Mouse (Mus musculus): ENCODE measurements at regions not wholly inside any gene's neighbourhood (a gene's known extent, or its start where the extent isn't known, plus 50 kb on each side); places are given as distances from the start of the nearest gene placed in this dataset.

DNA sequence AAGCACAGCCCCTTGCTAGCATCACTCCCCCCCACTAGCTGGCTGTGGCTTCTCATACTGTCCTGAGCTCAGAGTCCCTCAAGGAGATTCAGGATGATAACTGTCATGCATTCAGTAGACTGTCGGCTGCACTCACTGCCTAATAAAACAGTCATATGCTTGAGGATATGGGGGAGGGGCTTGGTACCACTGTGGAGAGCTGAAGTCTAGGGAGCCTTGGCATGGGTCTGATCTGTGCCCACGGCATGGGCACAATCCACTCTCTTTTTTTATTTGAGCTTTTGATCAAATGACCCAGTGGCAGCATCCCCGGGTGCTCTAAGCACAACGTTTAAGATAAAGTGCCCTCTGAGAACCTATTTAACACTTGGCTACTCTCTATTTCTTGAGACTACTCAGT is 102.1 kb upstream of the Nckap5 start:
- TF ChIP-seq POLR2A (IDR thresholded peaks at IDR 0.05; ENCODE audit: borderline replicate concordance, low read depth, low read length) (no peak), CTCF (IDR thresholded peaks at IDR 0.05; ENCODE audit: low read depth, low read length) (no peak)
